Mouse (Mus musculus) C2C12 (cell line): Measurements from ENCODE around the gene Sept4.

Source experiments
- CEBPB ChIP-seq: IDR thresholded peaks from one replicate; pipeline ENCODE4 v1.6.1; 2011; ENCODE audit warnings: low read depth, mild to moderate bottlenecking, control low read depth, moderate library complexity
- CTCF ChIP-seq: IDR thresholded peaks from one replicate; pipeline ENCODE4 v1.5.1; 2011; ENCODE audit not compliant: control insufficient read depth, insufficient read depth, insufficient read length
- MYOD1 ChIP-seq: IDR thresholded peaks from one replicate; pipeline ENCODE4 v1.6.1; 2011; ENCODE audit warnings: low read depth; ENCODE audit not compliant: control insufficient read depth, insufficient read length
- USF1 ChIP-seq: IDR thresholded peaks from one replicate; pipeline ENCODE4 v1.6.1; 2011; ENCODE audit warnings: low read depth, mild to moderate bottlenecking, control low read depth, moderate library complexity

GRCm38 (mm10) chr11:87519260-87519659, 49.4 kb upstream of the Sept4 start:
- TF ChIP-seq CTCF = peak; percentile 55
- no peak for TF ChIP-seq MYOD1
- no peak for TF ChIP-seq CEBPB
- no peak for TF ChIP-seq USF1
